Mouse (Mus musculus): ENCODE data around the gene Ptpn4. TPM values are rescaled to one million over a fixed set of nuclear protein-coding genes. Genes with fewer than 3 reads are reported as not detected.

Ptpn4 gene
- total RNA-seq, 1 experiment from 2014 or later = 14.0 TPM

DNA sequence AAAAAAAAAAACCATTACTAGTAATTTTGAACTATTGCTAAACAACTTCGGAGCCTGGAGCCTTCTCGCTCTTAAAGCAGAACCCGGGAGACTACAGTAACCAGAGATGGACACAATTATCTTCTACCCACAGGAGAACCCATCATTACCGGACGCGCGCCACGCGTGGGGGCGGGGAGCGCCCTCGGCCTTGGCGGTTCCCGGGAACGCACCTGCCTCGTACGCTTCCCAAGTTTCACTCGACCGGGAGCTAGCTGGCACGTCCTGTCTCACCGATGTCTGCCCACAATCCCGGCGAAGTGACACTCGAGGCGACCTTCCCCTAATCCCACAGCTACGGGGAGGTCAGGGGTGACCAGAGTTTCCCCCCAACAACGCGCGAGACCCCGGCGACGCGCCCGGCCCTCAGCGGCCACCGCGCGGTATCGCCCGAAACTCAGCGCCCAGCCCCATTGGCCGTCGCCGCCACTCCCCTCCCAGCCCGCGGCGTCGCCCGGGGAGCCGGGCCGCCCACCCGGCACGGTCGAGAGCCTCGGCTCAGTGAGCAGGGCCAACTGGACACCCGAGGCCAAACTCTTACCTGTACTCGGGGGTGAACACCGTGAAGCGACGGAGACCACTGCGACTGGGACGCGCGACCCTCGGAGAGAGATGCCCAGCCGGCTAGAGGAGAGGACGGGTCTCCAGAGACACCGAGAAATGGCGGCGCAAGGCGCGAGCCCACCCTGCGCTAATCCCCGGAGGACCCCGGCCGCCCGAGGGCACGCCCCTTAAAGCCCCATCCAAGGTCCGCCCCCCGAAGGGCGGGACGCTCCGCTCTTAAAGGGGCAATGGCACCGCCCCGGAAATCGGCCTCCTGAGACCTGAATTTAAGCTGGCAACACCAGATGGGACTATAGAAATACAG lies 189.0 kb downstream of the Ptpn4 start, which contains the start of gene Epb41l5:
TSS of gene Epb41l5 (minus strand) at position 796 of the 907 bp plus-strand sequence.
- peak; percentile 88 for ATAC-seq (replicated peaks; ENCODE audit: low read depth, poor library complexity, severe bottlenecking)

DNA sequence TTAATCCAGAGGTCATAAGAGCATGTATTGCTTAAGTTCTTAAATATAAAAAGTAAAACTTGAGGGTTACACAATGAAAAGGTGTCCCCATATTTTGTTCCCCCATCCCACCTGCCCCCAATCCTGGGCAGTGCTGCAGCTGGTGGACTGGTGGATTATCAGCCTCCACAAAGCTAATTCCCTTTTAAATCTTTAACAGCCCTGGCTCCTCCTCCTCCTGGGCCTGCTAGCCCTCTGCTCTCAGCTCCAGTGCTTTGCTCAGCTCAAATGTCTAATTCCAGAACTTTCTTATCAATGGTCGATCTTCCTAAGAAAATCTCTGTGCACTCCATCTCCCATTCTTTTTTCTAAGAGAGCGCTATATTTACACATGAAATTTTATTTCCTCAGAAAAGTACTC lies 191.1 kb downstream of the Ptpn4 start:
- ATAC-seq (replicated peaks; ENCODE audit: low read depth, poor library complexity, severe bottlenecking) = no peak

DNA sequence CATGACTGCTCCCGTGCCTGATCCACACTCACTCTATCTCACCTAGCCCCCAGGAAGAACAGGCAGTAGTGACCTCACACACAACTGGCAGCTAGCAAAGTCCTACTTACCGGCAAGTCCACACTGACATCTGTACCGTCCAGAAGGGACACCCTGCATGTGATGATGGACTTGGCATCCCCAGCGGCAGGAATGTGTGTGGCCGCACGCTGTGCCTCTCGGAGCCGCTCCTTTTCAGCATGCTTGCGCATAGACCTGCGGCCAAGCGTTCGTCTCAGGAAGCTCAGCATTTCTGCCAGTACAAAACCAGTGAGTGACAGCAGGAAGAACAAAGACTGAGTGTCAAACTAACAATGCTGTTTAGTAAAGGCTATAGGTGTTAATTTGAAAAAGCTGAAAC lies 195.0 kb downstream of the Ptpn4 start:
- peak; percentile 77 for ATAC-seq (replicated peaks; ENCODE audit: low read depth, poor library complexity, severe bottlenecking)

DNA sequence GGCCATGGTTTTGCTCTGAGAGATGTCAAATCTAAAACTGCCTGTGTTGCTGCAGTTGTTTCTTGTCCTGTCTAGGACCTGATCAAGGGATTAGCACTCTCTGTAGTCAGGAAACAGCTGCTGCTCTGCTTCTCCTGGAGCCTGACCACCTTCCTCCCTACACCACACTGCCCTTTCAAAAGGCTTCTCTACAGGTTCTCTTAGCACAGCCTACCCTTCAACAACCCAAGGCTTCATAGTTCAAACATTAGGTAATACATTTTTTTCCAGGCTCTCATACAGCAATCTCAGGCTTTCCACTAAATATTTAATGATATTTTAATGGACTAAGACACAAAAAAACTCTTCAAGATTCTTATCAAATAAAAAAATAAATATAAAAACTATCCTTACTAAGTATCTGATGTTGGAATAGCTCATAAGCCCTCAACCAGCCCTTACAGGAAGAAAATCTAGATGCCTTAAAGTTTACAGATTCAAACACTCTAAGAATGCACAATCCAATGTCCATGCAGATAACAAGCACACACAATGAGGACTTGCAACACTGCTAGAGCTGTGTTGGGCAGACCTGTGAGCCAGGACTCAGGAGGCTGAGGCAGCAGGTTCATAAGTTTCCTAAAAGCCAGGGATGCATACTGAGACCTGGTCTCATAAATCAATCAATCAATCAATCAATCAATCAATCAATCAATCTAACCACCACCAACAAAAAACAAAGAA lies 196.2 kb downstream of the Ptpn4 start:
- peak; percentile 50; the same call in 1 of the 2 replicates for ATAC-seq (replicated peaks; ENCODE audit: low read depth, poor library complexity, severe bottlenecking)

DNA sequence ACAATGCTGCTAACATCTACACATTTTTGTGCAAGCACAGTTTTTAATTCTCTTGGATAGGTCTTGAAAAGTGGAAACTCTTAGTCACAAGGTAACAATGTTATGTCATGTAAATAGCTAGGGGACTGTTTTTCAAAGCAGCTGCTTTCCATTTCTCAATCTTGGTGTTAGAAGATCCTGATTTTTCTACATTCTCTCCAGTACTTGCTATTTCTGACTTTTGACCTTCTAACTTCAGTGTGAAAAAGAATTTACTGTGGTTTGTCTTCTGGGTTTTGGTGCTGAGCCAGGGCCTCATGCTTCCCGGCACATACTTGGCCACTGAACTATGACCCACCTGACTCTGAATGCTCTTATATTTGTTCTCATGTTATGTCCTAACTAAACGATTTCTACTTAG lies 197.4 kb downstream of the Ptpn4 start:
- no peak for ATAC-seq (replicated peaks; ENCODE audit: low read depth, poor library complexity, severe bottlenecking)

DNA sequence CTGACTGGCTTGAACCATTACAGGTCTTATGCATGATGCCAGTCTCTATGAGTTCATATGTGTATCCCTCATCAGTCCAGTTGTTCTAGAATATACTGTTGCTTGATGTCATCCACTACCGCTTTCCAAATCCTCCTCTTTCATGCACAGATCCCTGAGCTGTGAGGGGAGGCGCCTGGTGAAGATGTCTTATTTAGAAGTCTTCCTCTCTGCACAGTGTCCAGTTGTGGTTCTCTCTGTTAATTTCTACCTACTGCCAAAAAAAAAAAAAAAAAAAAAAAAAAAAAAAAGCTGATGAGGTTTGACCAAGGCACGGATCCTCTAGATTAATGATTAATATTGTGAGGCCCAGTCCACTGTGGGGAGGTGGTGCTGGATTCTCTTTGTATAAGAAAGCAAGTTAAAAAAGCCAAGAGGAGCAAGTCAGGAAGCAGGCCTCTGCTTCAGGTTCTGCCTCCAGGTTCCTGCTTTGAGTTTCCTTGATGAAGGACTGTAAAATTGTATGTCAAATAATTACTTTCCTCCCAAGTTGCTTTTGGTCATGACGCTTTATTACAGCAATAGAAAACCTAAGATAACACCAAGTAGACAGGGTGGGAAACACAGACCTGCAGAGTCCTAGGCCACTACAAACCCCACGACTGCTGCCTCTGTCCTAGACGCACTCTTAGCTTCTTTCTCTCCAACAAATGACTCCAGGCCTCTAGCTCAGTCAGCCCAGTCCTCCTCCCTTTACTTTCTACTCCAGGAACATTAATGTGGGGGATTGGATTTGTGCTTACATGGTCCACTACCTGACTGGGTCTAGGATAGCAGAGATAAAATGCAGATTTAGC lies 200.0 kb downstream of the Ptpn4 start:
- no peak for ATAC-seq (replicated peaks; ENCODE audit: low read depth, poor library complexity, severe bottlenecking)

DNA sequence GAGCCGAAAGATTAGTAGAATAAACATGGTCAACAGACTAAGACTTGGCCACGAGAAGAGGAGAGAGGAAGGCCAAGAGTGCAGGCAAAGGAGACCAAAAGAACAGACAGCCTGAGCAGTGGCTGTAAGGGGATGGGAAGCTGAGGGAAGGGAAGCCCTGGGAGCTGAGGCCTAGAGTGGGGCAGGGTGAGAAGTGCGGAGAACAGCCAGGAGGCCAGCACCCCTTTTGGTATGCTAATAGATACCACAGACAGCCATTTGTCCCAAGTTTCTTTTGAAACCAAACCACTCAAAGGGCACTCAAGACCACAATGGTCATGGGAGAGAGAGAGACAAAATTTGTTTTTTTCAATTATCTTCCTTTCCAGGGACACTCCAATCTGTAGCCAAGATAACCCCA lies 202.7 kb downstream of the Ptpn4 start:
- no peak for ATAC-seq (replicated peaks; ENCODE audit: low read depth, poor library complexity, severe bottlenecking)

DNA sequence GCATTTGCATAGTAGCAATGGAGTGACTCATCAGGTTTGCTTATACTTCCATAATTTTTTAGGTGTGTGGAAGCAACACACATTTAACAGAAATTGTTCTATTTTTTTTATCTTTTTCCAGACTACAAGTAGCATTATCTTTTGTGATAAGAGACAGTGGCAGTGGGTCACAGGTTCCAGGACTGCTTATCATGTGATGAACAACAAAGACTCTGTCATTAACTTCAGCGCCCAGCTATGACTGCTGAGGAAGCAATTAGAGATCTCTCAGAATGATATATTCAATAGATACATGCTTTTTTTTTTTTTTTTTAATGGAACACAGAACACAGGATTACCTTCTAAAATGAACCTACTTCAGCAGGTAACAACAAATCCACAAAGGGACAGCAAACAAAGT lies 207.0 kb downstream of the Ptpn4 start:
- no peak for ATAC-seq (replicated peaks; ENCODE audit: low read depth, poor library complexity, severe bottlenecking)

DNA sequence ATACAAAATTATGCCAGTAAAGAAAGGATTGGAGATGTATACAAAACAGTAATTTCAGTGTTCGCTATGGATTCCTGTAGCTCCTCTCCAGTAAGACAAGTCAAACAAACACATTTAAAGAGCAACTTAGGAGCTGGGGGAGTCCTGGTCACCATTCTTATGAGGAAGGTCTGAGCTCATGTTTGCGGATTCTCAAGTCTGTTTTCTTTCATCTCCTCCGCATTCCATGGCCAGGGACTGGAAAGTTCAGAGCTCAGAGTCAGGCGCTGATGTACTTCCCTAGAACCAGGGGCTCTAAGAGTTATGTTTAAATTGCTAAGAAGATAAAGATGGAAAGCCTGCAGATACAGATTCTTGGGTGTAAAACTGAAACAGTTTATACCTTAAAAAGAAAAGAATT lies 210.6 kb downstream of the Ptpn4 start:
- ATAC-seq (replicated peaks; ENCODE audit: low read depth, poor library complexity, severe bottlenecking) = no peak

DNA sequence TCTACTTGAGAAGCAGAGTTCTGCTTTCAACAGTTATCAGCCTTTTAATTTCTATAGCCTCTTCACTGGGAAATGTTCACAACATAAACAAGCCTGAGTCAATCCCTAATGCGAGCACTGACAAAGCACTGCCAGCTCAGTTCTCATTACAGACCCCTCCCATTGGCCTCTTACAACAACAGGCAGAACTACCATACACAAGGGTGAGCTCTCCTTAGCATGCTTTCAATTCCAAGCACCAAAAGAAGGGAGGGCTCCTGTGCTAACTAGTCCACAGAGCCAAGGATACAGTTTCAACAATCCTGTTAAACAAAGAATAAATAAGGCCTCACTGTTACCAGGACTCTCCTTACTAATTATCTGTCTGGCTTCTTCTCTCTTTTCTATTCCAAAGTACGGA lies 213.0 kb downstream of the Ptpn4 start:
- no peak for ATAC-seq (replicated peaks; ENCODE audit: low read depth, poor library complexity, severe bottlenecking)

DNA sequence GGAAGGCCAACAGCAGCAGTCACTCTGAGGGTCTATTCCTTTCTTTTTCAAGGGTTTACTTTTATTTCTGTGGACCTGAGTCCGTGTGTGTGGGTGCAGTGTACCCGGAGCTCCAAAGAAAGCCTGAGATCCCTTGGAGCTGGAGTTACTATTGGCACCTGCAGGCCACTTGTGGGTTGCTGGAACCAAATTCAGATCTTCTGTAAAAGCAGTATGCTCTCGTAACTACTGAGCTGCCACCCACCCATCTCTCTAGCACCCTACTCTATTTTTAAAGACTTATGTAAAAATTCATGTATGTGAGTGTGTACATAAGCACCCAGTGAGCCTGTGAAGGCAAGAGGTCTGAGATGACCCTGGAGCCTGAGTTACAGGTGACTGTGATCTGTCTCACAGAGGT lies 232.0 kb downstream of the Ptpn4 start:
- ATAC-seq (replicated peaks; ENCODE audit: low read depth, poor library complexity, severe bottlenecking) = no peak

Other genes with a start within 250 kb of the Ptpn4 start
- 2.1 and 7.8 TPM in 2 replicates for gene Epb41l5, start 188.6 kb downstream of the Ptpn4 start, total RNA-seq (2017)
- gene Tmem177, start 75.6 kb upstream of the Ptpn4 start, total RNA-seq (2017) = 4.1 and 5.3 TPM in 2 replicates
- gene Cfap221, start 159.6 kb upstream of the Ptpn4 start, total RNA-seq (2017) = not detected in 2 replicates
- not detected in 2 replicates for gene Sctr, start 169.3 kb upstream of the Ptpn4 start, total RNA-seq (2017)
- 0.78 and 0.87 TPM in 2 replicates for gene Tmem37, start 236.5 kb upstream of the Ptpn4 start, total RNA-seq (2017)